Comparison of ENCODE assay signal across 24 mouse cellular contexts in genomic region chr19:59862423-59862822, GRCm38 (mm10).
A peak's percentile ranks its signal among the peaks of the same experiment; 100 is the strongest.
DNase-seq lines count a peak whose midpoint lies in the region; ATAC-seq and TF ChIP-seq lines count a peak whose summit lies in the region.
"Had no signal": no experiment of that assay in that cellular context is flagged by ENCODE, and none has a peak within 500 bp of the region (broad histone marks: within the 10 kb centered on the region; RNA-seq: fewer than 3 reads in every experiment).

No protein-coding gene starts in this region.

- DNase-seq in lung, postnatal 14 days: no peak
- DNase-seq in Patski (ENCODE audit: low read depth, low spot score): no peak
- peak; percentile 8 for DNase-seq in lung, postnatal 10 days
- no peak for DNase-seq in embryo, embryonic 10.5 days (ENCODE audit: low spot score)
- DNase-seq in left cerebral cortex, adult 9 months (ENCODE audit: low spot score in 2 of 2): no peak
- DNase-seq in urinary bladder, adult 2 months (ENCODE audit: low spot score): no peak
- DNase-seq: adrenal gland, postnatal 14 days; B cell, adult 2 months; cerebellum, adult 11-12 months; cerebellum, adult 9-11 months; cerebellum, postnatal 36 days; gastrocnemius, postnatal 36 days; heart, adult 11 months; heart, postnatal 14 days had no signal

- in situ Hi-C loops in Patski (cut with MboI; ENCODE audit: low pct_unique_long_range_greater_than_20kb): no loop called here

- H3K4me2 ChIP-seq in lung, embryonic 15.5 days: no peak overlapping the region
- H3K4me2 ChIP-seq: forebrain, embryonic 15.5 days; heart, embryonic 15.5 days; hindbrain, embryonic 13.5 days had no signal

- no peak overlapping the region for H3K27ac ChIP-seq in lung, embryonic 15.5 days
- H3K27ac ChIP-seq: embryonic facial prominence, embryonic 10.5 days; forebrain, embryonic 15.5 days; heart, embryonic 10.5 days; heart, embryonic 15.5 days; hindbrain, embryonic 13.5 days; hindbrain, postnatal 0 days had no signal

- 0 out of 2 replicates have a peak, but pooled peaks have one; percentile 49 for ATAC-seq in lung, embryonic 15.5 days (ENCODE audit: borderline replicate concordance, extremely low read depth, low FRiP score, low TSS enrichment)
- peak; percentile 62 for ATAC-seq in Patski
- ATAC-seq: activated CD4-positive, CD25-positive, alpha-beta regulatory T cell, adult 4 months; CD4-positive, CD25-positive, alpha-beta regulatory T cell, adult 4 months; forebrain, embryonic 15.5 days; hindbrain, postnatal 0 days had no signal

- H3K9ac ChIP-seq in lung, embryonic 15.5 days: no peak overlapping the region
- H3K9ac ChIP-seq: forebrain, embryonic 15.5 days; heart, embryonic 15.5 days; hindbrain, embryonic 13.5 days had no signal

- TF ChIP-seq CTCF in Patski (IDR thresholded peaks at IDR 0.05): no peak

- H3K36me3 ChIP-seq in lung, embryonic 15.5 days: no peaks in the 10 kb centered on the region
- H3K36me3 ChIP-seq: embryonic facial prominence, embryonic 10.5 days; forebrain, embryonic 15.5 days; G1E; heart, embryonic 10.5 days; heart, embryonic 15.5 days; hindbrain, embryonic 13.5 days had no signal

- POLR2A ChIA-PET in Patski (lab: Charles Lee): no interaction called here

- CTCF ChIA-PET in Patski (lab: Charles Lee): interaction anchor here (1.0 kb wide), 1 partner anchor 9 kb away, joined by 3 read pairs; no protein-coding TSS in a partner anchor

- no peak overlapping the region for H3K4me3 ChIP-seq in lung, embryonic 15.5 days
- H3K4me3 ChIP-seq: embryonic facial prominence, embryonic 10.5 days; forebrain, embryonic 15.5 days; heart, embryonic 10.5 days; heart, embryonic 15.5 days; hindbrain, embryonic 13.5 days had no signal

- H3K4me1 ChIP-seq in lung, embryonic 15.5 days: 0 out of 2 replicates have a peak, but pooled peaks cover 8% of the 10 kb centered on the region
- H3K4me1 ChIP-seq: hindbrain, embryonic 13.5 days had no signal

- no peaks in the 10 kb centered on the region for H3K9me3 ChIP-seq in lung, embryonic 15.5 days
- H3K9me3 ChIP-seq: embryonic facial prominence, embryonic 10.5 days; forebrain, embryonic 15.5 days; G1E; heart, embryonic 10.5 days; heart, embryonic 15.5 days; hindbrain, embryonic 13.5 days had no signal

- no peaks in the 10 kb centered on the region for H3K27me3 ChIP-seq in lung, embryonic 15.5 days
- no peaks in the 10 kb centered on the region for H3K27me3 ChIP-seq in Patski
- H3K27me3 ChIP-seq: heart, embryonic 15.5 days; hindbrain, embryonic 13.5 days had no signal
